Mouse (Mus musculus): ENCODE measurements around the gene Zfhx3. TPM values are rescaled to one million over a fixed set of nuclear protein-coding genes. Genes with fewer than 3 reads are reported as not detected.

Zfhx3 gene
- polyA plus RNA-seq, 1 experiment from 2014 or later: 22.4 TPM

GRCm38 (mm10) chr8:109006986-109007385 lies 1064.5 kb downstream of the Zfhx3 start:
- no peak overlapping the region for H3K4me2 ChIP-seq
- H3K36me3 ChIP-seq (ENCODE audit: poor library complexity, severe bottlenecking): no peaks in the 10 kb centered on the region
- no peak overlapping the region for H3K4me3 ChIP-seq
- H3K4me1 ChIP-seq: peaks cover 13% of the 10 kb centered on the region
- H3K9ac ChIP-seq: no peak overlapping the region
- ATAC-seq: no peak
- no peaks in the 10 kb centered on the region for H3K27me3 ChIP-seq
- H3K27ac ChIP-seq: no peak overlapping the region
- 82% methylated on average over 9 of the region's 9 CpGs for whole genome bisulfite sequencing
- H3K9me3 ChIP-seq (replicated peaks): no peaks in the 10 kb centered on the region

Small RNA genes within 50 kb of the gene (microRNA-seq; reads per million reads assigned to microRNA genes)
- not detected for gene Mir3108

All from forebrain, embryonic 13.5 days (tissue).